Mouse (Mus musculus) Muller cell, postnatal 12 days (primary cell): ENCODE measurements around the gene Magea1.
"Not testable (repeated sequence)": the region's sequence is repeated elsewhere in the genome, so short reads cannot be mapped to it uniquely, and the experiment has no call there.

Experiments used
- DNase-seq: peaks from one replicate; pipeline ENCODE4 v3.0.0-alpha.2; 2015; ENCODE audit errors: inconsistent ontology term

Magea1 gene

DNA sequence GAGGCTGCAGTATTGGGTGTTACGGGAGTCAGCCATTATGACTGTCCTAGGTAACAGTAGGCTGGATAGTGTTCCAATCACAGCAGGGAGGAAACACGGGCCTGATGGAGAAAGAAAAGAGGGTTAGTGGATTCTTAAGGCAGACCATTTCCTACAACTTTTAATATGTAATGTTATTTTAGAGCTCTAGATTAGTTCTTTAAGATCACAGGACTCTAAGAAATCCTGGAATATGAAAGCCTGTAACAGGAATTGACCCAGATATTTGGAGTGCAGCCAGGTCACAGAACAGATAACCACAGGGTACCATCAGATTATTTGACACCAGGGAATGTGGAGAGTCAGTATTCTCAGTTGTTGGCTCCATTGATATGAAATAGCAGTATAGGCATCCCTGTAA lies at the start of gene Magea1:
Gene Magea1 (minus strand): TSS at position 101 of the 400 bp plus-strand sequence.
- DNase-seq, result not testable (repeated sequence)

GRCm38 (mm10) chrX:155128312-155128711 lies 38.7 kb upstream of the Magea1 start, which contains the start of gene Cldn34b2:
TSS of gene Cldn34b2 (minus strand) at chrX:155128412.
- DNase-seq, result not testable (repeated sequence)

DNA sequence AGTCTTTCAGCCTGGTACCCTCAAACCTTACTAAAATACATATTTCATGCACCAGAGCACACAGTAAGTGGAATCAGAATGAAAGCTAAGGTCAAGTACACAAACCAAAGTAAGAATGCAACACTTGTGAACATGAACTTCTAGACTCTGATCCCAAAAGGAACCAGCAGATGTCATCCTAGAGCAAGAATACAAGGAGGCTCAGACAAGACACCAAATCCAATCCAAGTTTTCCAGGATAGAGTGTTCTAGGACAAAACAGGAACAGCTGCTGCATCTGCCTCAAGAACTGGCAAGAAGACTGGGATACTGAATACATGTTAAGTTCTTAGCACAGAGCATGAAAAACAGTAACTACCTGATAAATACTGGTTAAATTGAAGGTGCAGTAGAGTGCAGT lies 8.4 kb upstream of the Magea1 start:
- DNase-seq, result peak; percentile 5

GRCm38 (mm10) chrX:155093566-155093965 lies 4.0 kb upstream of the Magea1 start, which contains the start of gene Magea2:
TSS of gene Magea2 (minus strand) at chrX:155093666.
- not testable (repeated sequence) for DNase-seq

DNA sequence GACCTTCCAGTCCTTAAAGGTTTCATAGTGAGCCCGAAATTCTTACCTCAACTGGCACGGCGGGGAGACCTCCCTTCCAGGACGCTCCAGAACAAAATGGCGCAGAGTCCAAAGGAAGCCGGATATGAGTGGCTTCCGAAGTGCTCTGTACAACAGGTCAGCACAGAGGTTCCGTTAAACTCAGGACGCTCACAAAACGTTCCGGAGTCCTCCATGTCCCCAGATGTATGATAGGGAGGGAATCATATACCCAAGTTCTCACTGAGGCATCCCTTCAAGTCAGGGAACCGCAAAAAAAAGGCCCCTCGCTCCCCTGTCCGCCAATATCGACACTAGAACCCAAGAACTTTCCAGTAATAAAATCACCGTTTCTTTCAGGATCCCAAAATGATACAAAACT lies 26.5 kb downstream of the Magea1 start, which contains the start of gene Magea5:
Gene Magea5 (minus strand): TSS at position 101 of the 400 bp plus-strand sequence.
- not testable (repeated sequence) for DNase-seq
